Mouse (Mus musculus) layer of hippocampus, adult 8-10 months (tissue): ENCODE results near the gene Svep1. TPM values are rescaled to one million over a fixed set of nuclear protein-coding genes. Genes with fewer than 3 reads are reported as not detected.

ENCODE experiments used
- DNase-seq, 2 experiments: peaks; one replicate each; pipeline ENCODE4 v3.0.0; 2022; ENCODE audit warnings: low spot score in 2 of 2
- total RNA-seq, 4 experiments: library from RNA; stranded (reverse); gene quantifications; 2 replicates each; pipeline ENCODE4 v1.2.4; 2022

Svep1 gene
- total RNA-seq, 4 experiments from 2014 or later = 0.83 to 0.94 (median 0.88) TPM

DNA sequence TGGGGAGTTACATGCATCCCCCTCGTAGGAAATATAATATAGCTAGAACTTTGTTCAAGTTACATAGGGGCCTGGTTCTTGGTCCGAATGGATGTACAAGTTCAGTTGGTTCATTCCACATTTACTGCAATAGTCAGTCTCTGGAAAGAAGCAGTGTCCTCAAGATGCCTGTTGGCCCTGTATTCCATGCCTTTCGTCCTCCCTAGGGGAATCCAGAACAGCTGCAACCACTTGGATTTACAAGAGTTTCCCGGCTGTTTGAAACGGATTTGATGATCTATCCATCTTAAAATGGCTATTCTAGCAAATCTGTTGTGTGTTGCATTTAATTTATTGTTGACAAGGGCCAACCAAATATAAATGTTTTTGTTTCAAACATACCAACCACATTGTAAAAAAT, 36.2 kb downstream of the Svep1 start:
- DNase-seq = no peak

DNA sequence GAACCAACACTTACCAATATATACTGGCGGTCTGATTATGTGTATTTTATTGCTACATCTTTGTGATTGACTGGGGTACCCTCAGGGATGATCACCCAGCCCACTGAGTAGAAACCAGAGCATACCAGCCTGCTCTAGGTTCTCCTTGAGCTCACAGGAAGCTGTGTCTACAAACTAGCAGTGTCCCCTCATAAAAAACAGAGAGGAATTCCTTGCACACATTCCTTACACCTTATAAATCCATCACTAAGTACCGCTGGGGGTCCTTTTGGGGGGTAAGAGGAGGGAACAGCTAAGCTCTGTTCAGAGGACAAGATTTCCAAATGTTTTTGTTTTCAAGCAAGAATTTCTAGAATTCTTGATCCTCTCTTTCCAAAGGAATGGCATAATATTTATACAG, 36.7 kb downstream of the Svep1 start:
- no peak for DNase-seq

DNA sequence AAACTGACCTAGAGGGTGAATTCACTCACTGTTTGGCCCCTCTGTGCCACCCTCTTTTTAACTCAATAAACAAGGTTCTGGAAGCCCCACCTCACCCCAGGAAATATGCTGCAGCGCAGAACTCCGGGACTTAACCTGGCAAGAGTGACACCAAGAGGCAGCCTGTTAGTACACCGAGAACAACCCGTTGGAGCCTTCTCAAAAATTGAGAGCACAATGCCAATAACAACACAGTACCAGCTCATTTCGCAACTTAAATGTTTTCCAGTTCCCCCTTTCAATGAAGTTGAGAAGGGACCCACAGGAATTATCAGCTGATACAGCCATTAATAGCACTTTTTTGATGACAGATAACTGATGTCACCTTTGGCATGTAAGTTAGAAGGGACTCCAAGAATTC, 38.3 kb downstream of the Svep1 start:
- DNase-seq = no peak

DNA sequence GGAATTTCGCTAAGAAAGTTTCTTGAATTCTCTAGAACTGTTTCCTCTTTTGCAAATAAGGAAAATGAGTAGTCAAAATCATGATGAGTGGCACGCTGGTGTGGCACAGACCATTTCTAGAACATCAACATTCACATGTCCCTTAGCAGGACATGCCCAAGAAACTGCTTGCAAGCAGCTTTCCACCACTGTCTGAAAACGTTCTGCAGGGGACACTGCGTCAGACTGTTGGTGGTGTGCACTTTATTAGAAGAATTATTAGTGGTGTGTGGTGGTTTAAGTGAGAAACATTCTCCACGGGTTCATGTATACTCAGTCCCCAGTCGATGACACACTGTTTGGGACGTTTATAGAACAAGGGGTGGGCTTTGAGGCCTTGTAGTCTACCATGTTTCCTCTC, 40.9 kb downstream of the Svep1 start:
- no peak for DNase-seq

DNA sequence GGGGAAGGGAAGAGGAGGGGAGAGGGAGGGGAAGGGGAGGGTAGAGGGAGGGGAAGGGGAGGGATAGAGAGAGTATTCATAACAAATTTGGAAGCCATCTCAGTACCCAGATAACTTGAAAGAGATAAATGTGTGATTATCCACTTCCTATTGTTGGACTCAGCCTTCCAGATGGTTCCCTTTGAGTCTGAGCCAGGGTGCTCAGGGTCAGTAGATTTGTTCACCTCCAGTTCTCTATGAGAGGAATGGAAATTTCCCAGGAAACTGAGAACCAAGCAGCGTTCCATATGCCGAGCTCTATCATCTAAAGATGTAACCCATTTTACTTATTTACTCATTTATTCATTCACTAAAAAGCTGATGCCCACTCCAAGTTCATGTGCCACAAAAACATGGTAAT, 44.8 kb downstream of the Svep1 start:
- no peak for DNase-seq

DNA sequence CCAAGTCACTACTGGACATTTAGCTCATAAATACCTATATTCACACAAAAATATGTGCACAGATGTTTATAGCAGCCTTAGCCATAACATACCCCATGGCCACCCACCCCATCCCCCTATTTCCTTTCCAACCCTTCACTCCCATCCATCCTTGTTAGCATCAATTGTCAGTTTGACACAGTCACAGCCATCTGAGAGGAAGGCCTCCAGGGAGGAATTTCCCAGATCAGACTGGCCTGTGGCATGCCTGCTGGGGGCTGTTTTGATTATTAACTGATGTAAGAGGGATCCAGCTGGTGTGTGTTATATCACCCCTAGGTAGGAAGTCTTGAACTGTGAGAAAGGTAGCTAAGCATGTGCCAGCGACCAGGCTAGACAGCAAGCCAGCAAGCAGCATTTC, 47.1 kb downstream of the Svep1 start:
- DNase-seq = no peak

DNA sequence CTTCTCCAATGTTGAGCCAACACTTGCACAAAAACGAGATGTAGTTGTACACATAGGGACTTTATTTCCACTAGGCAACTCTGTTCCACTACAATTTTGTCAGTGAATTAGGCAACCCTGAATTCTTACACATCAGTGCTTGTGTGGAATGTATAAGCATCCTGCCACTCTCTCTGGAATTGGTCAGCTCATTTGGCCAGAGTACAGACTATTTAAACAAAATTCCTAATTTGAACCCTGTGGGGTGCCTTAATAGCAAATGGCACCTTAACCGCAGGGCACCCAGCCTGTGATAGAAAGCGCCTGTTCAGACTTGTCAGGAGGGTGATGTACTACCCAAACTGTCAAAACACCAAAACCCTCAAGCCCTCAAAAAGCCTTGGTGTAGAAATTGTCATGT, 56.4 kb downstream of the Svep1 start:
- no peak for DNase-seq

DNA sequence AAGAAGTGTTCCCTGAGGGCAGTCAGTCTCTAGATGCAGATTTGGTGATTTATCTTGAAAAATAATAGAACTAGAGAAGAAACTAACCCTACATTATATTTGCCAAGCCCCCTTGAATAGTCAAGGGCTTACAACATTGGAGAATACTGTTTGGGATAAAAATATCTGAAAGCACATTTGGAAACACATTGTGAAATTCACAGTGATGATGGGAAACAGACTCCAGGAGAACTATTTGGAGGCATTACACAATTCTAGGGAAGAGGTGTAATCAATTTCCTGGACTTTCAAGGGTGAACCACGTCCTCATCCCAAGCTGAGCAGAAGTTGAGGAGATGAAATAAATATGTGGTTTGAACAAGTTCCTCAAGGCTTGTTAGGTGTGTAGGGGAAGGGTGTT, 57.5 kb downstream of the Svep1 start:
- no peak for DNase-seq

DNA sequence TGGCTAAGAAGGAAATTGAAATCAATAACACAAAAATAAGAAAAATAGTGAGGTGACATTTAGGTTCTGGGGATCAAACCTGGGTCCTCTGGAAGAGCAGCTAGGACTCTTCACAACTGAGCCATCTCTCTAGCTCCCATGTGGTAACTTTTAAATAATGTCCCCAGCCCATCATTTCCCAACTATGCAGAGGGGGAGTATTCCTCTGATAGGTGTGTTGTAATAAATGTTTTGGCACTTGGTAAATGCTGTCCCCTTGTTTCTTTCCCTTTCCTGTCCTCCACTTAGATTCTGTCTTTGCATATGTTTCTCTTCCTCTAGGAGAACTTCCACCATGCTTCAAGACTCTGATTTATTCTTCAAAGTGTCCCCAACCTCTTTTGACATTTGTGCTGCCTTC, 58.1 kb downstream of the Svep1 start:
- DNase-seq = no peak

DNA sequence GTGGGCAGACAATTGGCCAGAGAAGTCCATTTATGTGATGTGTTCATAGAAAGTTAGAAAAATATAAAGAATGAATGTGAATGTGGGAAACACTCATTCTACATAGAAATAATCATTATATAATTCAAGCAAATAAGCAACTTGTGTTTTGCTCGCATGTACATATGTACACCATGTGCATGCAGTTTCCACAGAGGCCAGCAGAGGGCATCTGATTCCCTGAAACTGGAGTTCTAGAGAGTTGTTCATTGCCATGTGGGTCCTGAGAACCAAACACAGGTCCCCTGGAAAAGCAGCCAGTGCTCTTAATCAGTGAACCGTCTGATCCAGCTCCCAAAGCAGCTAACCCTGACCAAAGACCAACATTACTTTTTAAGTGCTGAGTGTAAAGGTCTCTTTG, 60.0 kb downstream of the Svep1 start:
- no peak for DNase-seq

DNA sequence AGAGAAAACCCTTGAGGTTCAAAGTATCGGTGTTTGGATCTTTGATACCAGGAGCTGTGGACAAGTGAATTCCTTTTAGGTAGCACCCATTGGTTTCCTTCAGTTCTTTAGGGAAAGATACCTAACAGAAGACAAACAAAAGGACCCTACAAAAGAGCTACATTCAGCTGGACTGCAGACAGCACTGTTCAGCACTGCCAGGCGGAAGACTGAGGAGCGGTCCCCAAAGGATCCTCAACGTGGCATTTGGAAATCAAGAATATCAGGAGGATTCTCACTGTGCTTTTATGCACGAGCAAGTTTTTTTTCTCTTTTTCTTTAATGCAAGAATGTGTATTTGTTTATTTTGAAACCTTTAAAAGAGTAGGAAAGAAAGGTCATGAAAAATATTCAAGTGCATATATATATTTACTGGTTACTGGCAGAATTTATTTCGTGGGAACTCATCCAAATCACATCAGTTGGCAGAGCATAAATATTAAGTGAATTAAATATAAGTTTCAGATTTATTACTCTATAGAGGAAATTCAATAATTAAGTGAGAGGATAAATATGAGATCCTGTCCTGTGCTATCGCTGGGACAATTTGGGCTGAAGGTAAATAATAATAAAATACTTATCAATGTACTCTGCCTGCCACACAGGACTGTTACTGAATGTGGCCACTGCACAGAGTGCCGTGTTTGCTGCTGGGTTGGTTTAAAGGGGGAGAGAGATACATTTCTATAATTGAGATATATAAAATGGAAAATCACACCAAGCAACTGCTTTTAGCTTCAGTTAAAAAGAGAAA, 66.7 kb downstream of the Svep1 start:
- DNase-seq = no peak

DNA sequence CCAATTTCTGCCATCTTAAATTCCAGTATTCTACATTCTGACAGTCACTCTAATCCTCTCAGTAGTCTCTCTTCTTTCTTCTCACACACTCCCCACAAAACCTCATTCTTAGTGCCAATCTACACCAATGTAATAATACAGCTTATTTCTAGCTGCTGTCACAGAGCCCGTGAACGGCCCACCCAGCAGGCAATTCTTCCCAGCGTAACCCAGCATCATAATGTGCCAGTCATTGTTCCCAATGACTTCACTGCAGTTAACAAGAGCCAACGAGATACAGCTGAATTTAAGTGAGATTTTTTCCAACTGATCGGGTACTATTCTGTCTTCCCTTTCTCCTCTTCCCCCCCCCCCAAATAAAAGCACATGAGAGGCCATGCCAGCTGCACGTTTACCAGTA, 67.4 kb downstream of the Svep1 start:
- no peak for DNase-seq

DNA sequence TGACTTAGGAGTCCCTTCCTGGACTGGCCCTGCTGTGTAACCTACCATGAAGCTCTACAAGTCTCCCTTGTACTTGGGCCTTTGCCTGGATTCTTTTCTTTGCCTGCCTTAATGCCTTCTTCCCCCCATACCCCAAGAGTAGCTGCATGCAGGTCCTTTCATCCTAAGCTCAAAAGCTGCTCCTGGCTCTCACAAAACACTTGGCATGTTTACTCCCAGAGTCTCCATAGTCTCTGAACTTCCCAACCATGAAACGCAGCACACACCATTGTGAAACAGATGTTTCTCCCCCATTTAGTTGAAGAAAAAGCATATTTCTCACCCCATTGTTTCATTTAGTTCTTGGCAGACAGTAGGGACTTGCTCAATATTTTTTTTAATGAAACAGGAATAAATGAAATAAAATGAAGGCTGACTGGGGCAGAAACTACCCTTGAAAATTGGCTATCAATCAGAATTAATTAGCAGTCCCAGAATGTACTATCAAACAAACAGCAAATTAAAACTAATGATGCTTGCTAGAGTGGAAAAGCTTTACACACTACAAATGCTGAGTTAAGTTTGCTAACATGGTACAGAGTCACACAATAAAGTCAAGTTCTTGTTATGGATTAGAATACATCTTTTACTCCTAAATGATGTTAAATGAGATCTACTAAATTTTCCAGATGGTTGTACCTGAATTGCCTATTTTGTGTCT, 72.9 kb downstream of the Svep1 start:
- DNase-seq = no peak

DNA sequence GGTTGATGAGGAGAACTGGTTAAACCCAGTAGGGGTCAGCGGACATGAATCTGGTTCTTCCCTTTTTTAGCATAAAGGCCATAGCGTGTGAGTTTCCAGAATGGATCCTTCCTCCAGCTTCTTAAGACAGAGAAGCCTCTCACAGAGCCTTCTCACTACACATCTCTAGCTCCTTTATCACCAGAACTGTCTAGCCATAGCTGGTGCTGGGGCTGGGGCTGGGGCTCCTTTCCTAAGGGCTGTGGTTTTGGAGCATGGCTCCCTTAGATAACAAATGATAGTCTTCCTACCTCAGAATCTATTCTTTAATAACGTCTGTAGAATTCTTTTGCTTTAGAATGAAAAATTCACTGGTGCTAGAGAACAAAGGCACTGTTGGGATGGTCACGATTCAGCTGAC, 76.8 kb downstream of the Svep1 start:
- no peak for DNase-seq

DNA sequence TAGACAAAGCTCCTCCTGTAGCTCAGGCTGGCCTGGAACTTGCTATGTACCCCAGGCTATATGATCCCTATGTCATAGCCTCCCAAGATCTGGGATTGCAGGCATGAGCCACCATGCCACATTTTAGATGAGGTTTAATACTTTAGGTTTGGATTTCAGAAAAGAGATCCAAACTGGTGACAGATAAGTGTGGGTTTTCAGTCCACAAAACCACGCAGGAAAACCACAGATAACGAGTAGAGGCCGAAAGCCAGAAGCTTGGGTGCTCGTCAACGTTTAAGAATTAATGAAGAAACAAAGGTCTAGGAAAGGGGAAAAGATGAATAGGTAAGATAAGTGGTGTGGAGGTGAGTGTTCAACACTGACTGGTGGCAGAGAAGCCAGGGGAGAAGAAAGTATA, 79.6 kb downstream of the Svep1 start:
- DNase-seq = no peak

DNA sequence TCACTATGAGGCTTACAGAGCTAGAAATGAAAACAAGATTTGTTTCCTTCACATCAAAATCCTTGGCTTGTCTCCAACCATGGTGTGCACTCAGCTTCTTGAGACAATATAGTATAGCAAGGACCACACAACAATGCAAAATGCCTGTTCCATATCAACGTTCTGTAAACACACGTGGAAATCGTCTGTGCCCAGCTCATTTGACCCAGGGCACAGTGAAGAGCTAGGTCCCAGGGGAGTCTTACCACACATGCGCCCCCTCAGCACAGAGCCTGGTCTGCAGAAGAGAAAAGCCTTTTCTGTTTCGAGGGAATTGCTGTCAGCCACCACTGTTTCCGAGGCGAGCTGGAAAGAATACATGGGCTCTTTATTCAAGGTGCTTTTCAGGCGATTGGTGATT, 91.2 kb downstream of the Svep1 start:
- DNase-seq = no peak

DNA sequence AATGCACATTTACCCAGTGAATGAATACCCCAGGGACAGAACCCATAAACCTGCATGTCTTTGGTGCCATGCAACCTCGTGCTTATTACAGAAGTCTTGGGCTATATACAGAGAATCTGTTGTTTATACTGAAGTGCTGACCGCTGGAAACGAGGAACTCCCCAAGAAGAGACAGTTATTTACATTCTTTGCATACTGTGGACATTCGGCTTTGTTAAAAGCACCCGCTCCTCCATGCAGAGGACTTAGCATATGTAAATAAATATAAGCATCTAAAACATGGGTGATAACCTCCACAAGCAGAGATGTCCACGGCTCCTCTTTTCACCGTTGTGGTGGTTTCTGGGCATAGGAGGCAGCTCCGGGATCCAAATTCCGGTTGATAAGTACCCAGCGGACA, 95.7 kb downstream of the Svep1 start:
- DNase-seq = no peak

DNA sequence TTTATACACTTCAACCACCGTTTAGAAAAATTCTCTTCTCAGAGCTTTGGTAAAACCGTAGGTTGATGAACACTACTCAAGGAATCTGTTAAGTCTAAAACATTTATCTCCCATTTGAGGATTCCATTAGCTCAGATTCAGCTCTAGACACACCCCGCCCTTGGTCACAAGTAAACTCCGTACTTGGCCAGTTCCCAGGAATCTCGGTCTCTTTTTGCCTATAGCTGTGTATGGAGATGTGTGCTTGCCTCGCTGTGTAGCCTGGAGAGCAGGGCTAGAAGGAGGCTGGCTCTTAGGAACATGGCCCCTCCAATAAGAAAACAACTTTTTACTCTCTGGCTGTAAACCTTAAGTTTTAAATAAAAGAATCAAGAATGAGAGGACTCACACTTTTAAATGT, 96.9 kb downstream of the Svep1 start:
- no peak for DNase-seq

DNA sequence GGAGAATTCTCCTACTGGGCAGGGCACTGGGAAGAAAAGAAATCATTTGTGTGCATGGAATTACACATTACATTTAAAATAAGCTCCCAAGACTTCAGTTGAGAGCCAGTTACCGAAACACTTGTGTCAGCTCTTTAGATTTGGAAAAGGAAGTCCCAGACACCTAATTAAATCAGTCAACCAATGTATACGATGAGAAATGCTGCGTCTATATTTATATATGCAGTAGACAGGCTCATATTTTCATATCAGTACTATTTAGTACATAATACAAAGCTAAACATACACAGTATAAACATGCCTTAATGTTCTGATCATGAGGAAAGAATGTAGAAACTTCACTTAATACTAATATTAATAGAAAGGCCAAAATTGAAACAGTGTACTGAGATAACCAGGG, 98.3 kb downstream of the Svep1 start:
- no peak for DNase-seq

DNA sequence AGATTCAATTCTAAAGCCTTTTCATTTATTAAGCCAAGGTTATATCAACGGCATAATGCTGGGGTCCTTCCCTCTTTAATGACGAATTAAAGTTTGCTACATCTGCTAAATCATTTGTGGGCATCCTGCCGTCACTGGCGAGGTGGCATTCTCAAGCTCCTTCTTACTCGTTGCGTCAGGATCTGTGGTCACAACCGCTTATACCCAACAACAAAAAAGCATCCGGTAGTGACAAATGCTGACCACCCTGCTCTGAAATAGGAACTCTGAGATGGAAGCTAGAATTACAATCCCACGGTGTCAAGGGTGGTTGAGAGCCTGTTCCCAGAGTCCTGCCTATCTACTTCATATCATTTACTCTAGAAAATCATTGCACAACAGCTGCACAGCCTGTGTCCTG, 108.9 kb downstream of the Svep1 start:
- DNase-seq = no peak

DNA sequence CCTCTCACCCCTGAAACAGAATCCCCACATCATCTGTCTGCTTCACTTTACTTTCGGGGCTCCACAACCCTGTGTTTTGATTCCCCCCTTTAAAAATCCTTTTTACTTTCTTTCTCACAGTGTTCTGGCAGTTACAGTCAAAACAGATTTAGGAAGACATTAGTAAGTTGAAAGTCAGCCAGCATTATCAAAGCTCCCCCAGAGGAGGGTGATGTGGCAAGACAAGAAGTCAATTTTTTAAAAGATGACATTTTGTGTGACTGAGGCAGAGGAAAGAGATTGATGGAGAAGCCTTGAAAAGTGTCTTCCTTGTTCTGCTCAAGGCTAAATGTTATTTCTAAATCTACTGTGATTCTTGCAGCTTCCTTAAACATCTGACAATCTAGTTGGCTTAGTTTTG, 119.9 kb downstream of the Svep1 start:
- DNase-seq = no peak

DNA sequence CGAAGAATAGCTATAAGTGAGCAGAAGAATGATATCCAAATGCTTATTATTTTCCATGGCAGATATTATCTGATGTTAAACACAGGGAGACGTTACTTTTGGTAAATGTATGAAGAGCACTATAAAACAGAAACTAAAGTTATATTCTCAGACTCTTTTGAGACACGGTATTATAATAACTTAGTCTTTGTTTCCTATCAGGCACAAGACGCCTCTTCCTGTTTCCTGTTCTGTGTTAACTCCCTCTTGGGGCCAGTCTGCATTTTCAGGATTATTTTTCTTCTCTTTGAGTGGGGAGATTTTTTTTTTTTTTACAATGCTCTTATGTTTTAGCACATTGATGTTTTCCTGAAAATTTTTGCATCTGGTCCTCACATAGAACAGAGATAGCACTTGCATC, 120.5 kb downstream of the Svep1 start:
- no peak for DNase-seq

DNA sequence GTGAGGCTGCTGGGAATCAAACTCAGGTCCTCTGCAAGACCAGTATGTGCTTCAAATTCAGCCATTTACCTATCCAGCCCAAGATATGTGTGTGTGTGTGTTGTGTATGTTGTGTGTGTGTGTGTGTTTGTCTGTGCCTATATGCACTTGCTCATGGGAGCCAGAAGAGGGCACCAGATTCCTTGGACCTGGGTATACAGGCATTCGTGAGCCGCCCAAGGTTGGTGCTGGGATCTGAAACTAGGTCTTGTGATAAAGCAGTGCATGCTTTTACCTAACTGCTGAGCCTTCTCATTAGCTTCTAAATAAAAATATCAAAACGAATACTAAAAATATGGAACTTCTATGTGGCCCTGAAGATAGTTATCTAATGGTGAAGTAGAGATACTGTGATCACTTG, 121.3 kb downstream of the Svep1 start:
- DNase-seq = no peak
